Mouse (Mus musculus) cerebellum, adult 8-10 months (tissue): ENCODE measurements at regions not wholly inside any gene's neighbourhood (a gene's known extent, or its start where the extent isn't known, plus 50 kb on each side); places are given as distances from the start of the nearest gene placed in this dataset.

ENCODE experiments used
- DNase-seq: peaks from one replicate; pipeline ENCODE4 v3.0.0; 2022

GRCm38 (mm10) chr13:60004611-60005010, 172.6 kb downstream of the Gas1 start:
- no peak for DNase-seq

DNA sequence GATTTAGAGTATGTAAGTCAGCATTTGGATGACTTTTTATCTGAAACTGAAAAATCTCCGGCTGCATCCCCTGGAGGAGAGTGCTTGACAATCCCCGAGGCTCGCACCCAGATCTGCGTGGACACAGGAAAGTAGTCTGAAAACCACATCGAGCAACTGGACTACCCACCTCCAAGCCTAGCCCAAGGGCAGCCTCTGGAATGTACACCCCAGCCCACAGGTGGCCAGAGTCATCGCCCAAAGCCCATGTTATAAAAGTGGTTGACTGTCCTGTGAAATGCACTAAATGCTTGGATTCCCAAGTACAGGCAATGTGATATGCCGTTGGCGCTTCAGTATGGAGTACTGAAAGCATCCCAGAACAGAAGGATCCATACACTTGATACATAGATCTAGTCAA, 175.1 kb downstream of the Gas1 start:
- no peak for DNase-seq

GRCm38 (mm10) chr13:60001637-60002036, 175.5 kb downstream of the Gas1 start:
- DNase-seq, result no peak

GRCm38 (mm10) chr13:60000618-60001347, 176.4 kb downstream of the Gas1 start:
- DNase-seq, result no peak

- DNase-seq, result no peak
Observed at GRCm38 (mm10) chr13:59997431-59997830, 174.5 kb upstream of the Tut7 start.

- DNase-seq, result no peak
Observed at GRCm38 (mm10) chr13:59996146-59996814, 173.3 kb upstream of the Tut7 start.

GRCm38 (mm10) chr13:59992780-59993501, 170.0 kb upstream of the Tut7 start:
- no peak for DNase-seq

DNA sequence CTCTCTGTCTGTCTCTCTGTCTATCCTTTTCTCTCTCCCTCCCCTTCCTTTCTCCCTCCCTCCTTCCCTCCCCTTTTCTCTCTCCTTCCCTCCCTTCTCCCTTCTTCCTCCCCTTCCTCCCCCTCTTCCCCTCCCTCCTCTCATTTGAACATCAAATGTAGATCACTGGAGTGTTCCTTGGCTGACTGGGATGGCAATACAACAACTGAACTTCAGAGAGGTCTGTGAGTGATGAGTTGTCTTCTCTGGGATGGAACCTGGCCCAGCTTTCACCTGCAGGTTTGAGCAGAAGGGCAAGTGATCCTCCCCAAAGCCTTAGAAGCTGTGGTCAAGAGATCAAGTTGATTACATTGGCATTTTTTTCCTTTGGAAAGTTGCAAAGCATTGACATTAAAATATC, 169.4 kb upstream of the Tut7 start:
- DNase-seq, result no peak

DNA sequence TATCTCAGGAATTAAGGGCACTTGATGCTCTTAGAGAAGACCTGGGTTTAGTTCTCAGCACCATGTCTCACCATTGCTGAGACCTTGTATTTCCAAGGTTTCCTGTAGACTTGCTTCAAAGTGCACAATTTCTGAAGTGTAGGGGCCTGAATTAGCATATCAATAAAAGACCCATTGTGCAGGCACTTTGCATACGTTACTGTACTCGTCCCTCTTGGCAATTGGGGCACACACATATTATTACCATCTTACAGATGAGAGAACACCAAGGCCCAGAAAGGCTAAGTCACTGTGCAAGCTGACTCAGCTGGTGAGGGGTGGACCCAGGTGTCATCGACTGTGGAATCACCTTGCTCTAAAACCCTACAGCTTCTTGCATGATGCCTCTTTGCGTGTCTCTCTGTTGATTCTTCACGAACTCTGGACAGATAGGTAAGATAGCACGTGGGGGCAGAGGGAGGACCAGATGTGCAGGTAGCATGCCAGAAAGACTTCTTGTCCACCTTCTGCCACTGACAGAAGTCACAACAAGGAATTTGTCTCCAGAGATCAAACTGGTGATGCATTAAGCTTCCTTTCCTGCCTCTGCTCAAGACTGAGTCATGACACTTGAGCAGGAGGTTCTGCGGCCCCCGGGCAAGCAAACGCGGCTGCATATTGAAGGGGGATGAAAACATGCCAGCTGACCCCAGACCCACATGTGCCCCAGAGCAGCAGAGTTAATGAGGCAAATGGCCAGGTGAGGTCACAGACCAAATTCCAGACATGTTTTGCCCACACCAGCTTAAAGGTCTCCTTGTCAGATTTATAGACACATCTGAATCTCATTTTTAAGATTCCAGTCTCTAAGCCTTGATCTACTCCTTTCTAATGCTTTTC, 167.7 kb upstream of the Tut7 start:
- no peak for DNase-seq

DNA sequence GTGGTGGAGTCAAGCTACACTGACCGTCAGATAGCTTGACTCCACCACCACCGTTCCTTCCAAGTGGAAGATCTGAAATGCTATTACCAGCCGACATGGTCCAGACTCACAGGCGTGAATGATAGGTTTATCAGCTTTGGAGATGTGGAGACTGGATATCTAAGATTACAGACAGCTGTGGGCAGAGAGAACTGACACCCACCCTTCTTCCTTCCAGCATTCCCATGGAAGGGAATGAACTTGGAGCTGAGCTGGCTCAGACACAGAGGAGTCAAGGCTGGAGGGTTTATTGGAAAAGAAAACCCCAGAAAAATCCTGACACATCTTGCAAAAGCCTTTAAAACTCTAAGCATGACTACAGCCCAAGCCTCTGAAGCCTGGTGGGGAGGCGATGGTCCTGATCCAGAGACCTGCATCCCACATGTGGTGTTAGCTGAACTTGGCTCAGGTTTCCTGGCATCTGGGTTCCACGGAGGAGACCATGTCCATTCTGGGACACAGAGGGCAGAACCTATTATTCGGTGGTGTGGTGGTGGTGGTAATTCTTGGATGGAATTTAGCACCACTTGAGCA, 165.5 kb upstream of the Tut7 start:
- DNase-seq, result no peak

- no peak for DNase-seq
Observed at GRCm38 (mm10) chr13:59976425-59976824, 153.5 kb upstream of the Tut7 start.

GRCm38 (mm10) chr13:59972093-59972427, 149.1 kb upstream of the Tut7 start:
- DNase-seq, result no peak

- DNase-seq, result no peak
Observed at GRCm38 (mm10) chr13:59971231-59972092, 148.5 kb upstream of the Tut7 start.

DNA sequence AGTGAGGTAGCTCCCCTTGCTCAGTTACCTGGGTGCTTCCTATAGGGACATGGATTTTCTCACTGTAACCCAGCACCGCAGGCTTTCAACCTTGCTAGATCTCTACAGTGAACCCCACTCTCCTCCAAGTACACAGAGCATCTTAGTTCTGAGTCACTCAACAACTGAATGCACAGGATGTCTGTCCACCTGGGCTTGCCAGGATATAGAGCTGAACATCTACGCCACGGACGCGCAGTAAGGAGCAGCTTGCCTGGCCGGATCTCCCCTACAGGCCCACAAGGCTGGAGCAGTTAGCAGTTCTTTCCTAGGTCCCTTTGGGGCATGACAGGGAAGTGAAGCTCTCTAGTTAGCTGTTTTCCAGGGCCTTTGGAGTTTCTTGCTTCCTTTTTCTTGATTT, 147.5 kb upstream of the Tut7 start:
- DNase-seq, result no peak

- no peak for DNase-seq
Observed at GRCm38 (mm10) chr13:59969484-59969883, 146.5 kb upstream of the Tut7 start.

GRCm38 (mm10) chr13:59968584-59969240, 145.8 kb upstream of the Tut7 start:
- DNase-seq, result peak; percentile 6

DNA sequence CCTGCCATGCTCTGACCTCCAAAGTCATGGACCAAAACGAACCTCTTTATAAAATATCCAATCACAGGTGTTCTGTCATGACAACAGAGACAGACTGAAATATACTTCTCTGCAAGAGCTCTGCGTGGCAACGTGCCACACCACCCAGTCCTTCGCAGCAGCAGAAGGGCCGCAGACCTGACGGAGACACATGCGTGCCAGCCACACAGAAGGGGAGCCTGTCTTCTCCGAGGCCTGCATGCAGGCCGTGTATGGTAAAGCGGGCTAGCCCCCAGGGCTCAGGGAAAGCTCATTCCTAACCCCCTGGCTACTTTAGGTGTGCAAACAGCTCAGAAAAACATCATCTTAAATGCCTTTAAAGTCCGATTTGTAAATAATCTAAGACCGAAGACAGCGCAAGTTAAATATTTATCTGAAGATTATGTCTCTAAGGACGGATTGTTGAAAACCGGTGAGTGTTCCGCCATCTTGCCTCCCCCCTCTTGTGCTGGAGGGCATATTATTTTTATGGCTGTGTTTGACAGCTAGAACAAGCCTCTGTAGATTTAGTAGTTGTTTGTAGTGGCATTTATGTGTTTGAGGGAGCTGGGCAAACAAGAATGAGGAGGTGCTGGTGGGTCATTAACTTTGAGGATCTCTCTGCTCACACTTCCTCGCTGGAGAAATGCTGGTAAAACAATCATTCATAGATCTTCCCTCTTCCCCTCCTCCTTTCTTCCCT, 143.7 kb upstream of the Tut7 start:
- DNase-seq, result no peak

DNA sequence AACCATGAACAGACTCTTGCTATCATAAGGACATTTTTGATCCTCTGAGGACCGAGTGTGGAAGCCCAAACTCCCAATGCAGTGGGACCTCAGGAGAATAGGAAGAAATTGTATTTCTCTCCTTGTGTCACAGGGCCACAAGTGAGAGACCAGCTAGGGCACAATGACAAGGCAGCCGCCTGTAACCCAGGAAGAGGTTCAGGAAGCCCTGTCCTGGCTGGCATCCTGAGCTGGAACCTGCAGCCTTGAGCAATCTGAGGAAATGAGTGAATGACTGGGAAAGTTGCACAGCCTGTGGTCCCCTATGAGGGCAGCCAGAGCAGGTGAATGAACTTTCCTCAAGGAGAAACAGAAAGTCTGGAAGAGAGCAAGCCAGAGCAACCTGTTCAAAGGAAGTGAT, 142.0 kb upstream of the Tut7 start:
- no peak for DNase-seq

DNA sequence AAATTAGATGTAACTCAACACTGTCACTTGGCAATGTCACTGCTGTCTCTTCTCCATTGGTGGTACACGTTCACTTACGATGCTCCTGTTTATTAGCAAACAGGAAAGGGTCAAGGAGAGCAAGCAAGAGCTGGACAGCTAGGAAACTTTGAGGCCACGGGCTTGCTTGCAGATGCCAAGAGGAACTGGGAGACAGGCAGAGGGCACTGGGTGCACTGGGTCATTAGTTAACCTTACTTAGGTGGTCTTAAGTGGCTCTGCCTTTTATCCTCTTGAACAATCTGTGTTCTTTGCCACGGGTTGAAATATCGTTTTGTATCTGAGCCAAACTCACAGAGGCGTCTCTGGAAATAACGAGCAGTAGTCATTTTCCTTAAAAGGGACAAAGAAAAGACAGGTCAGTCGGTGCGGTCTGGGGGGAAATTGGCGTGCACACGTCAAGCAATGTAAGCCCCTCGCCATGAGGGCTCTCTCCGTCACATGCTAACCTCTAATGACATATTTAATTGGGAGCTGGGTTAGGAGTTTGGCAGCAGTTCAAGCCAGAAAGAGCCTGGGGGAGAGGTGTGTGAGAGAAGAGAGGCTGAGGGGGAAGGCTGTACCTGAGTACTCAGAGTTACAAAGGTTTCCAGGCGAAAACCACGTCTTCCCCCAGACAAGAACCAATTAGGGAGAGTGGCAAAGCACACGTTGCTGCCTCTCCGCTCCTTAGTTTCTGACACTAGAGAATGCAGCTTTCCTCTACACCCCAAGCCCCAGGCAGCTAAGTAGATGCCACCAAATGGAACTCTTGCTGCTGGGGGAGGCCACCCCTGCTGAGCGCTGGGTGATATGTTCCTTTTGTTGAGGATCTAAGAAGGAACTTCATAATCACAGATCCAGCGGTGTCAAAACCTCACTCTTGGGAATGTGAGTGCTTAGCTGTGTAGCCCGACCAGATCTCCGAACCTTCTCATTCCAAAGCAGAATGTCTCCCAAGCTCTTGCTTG, 140.0 kb upstream of the Tut7 start:
- DNase-seq, result no peak
